Mouse (Mus musculus) liver, postnatal 0 days (tissue): ENCODE results near the gene AI854703.

ENCODE experiments used
- CTCF ChIP-seq: sonication (generic); IDR thresholded peaks from 2 replicates; pipeline ENCODE4 v1.5.1; 2016; ENCODE audit warnings: antibody characterized with exemption, low read depth
- EP300 ChIP-seq: IDR thresholded peaks from 2 replicates; pipeline ENCODE4 v1.6.1; 2016; ENCODE audit warnings: antibody characterized with exemption, low read depth, mild to moderate bottlenecking

GRCm38 (mm10) chr6:48591871-48592270 is 34.7 kb upstream of the AI854703 start:
- TF ChIP-seq CTCF (no peak), EP300 (no peak)
